Mouse (Mus musculus) C2C12 (cell line): ENCODE measurements at regions not wholly inside any gene's neighbourhood (a gene's known extent, or its start where the extent isn't known, plus 50 kb on each side); places are given as distances from the start of the nearest gene placed in this dataset.

Experiments used
- H3K27me3 ChIP-seq: one replicate; pipeline ENCODE4 v1.6.1; 2011; ENCODE audit not compliant: control insufficient read depth, insufficient read depth, insufficient read length
- H3K36me3 ChIP-seq: one replicate; pipeline ENCODE4 v1.6.1; 2011; ENCODE audit not compliant: control insufficient read depth, insufficient read depth
- H3K4me3 ChIP-seq: one replicate; pipeline ENCODE4 v1.5.1; 2011; ENCODE audit warnings: mild to moderate bottlenecking, control low read depth; ENCODE audit not compliant: poor library complexity, insufficient read depth, severe bottlenecking
- H3K79me2 ChIP-seq: one replicate; pipeline ENCODE4 v1.6.1; 2011; ENCODE audit not compliant: control insufficient read depth, insufficient read depth
- H3K79me3 ChIP-seq: one replicate; pipeline ENCODE4 v1.6.1; 2011; ENCODE audit warnings: low read depth, control low read depth
- H3ac ChIP-seq: one replicate; pipeline ENCODE3; 2011; ENCODE audit warnings: low read depth; ENCODE audit not compliant: control insufficient read depth, insufficient read length
- CEBPB ChIP-seq: IDR thresholded peaks from one replicate; pipeline ENCODE4 v1.6.1; 2011; ENCODE audit warnings: low read depth, mild to moderate bottlenecking, control low read depth, moderate library complexity
- CTCF ChIP-seq: IDR thresholded peaks from one replicate; pipeline ENCODE4 v1.5.1; 2011; ENCODE audit not compliant: control insufficient read depth, insufficient read depth, insufficient read length
- FOSL1 ChIP-seq: IDR thresholded peaks from one replicate; pipeline ENCODE4 v1.8.0; 2011; ENCODE audit warnings: mild to moderate bottlenecking, low read length; ENCODE audit not compliant: poor library complexity, insufficient read depth, severe bottlenecking
- MAX ChIP-seq: IDR thresholded peaks from one replicate; pipeline ENCODE4 v1.6.1; 2011; ENCODE audit warnings: mild to moderate bottlenecking, control low read depth
- MYOD1 ChIP-seq: IDR thresholded peaks from one replicate; pipeline ENCODE4 v1.6.1; 2011; ENCODE audit warnings: low read depth; ENCODE audit not compliant: control insufficient read depth, insufficient read length
- MYOG ChIP-seq: IDR thresholded peaks from one replicate; pipeline ENCODE4 v1.6.1; 2011; ENCODE audit not compliant: control insufficient read depth, insufficient read length; ENCODE audit errors: extremely low read depth
- USF1 ChIP-seq: IDR thresholded peaks from one replicate; pipeline ENCODE4 v1.6.1; 2011; ENCODE audit warnings: low read depth, mild to moderate bottlenecking, control low read depth, moderate library complexity

DNA sequence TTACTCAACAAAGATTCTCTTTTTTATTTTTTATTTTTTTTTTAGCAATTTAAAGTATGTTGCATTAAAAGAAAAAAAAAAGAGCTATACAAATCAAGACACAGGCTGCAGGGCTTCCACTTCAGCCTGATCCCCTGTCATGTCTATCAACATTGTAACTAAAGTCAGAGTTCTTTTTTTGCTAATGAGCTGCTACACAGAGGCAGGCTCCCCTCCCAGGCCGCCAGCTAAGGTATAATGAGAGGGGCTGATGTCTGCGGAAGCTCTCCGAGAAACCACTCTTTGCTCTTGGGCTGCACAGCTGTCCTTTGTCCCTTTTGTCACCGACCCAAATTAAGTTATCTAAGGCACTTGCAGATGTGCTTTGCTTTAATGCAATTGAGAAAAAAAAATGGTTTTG lies 172.8 kb downstream of the Barhl2 start:
- TF ChIP-seq CTCF (no peak), CEBPB (no peak), USF1 (no peak), FOSL1 (no peak), MYOD1 (no peak), MYOG (no peak)
- H3K79me3 ChIP-seq = no peaks in the 10 kb centered on the region
- no peak overlapping the region for H3ac ChIP-seq
- H3K4me3 ChIP-seq = no peak overlapping the region
- no peaks in the 10 kb centered on the region for H3K27me3 ChIP-seq
- no peaks in the 10 kb centered on the region for H3K79me2 ChIP-seq
- H3K36me3 ChIP-seq = no peaks in the 10 kb centered on the region

DNA sequence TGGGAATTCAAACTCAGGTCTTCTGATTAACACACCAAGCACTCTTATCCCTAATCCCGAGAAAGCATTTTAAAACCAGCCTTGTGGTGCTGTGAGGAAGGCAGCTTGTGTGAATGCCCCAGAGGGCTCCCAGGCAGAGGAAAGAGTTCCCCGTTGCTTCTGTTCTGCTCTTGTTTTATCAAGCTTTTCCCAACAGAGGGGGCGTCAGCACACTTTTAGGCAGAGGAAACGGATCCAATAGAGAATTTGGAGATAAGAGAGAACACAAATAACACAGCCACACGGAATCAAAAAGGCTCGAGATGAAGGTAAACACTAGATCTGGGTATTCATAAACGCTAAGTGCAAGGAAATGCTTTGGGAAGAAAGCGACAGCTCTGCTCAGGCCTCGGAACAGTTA lies 173.2 kb downstream of the Barhl2 start:
- H3K79me2 ChIP-seq = no peaks in the 10 kb centered on the region
- TF ChIP-seq MYOD1 (no peak), CTCF (no peak), MYOG (no peak), FOSL1 (no peak), CEBPB (no peak)
- no peaks in the 10 kb centered on the region for H3K79me3 ChIP-seq
- H3ac ChIP-seq = no peak overlapping the region
- no peaks in the 10 kb centered on the region for H3K27me3 ChIP-seq
- no peaks in the 10 kb centered on the region for H3K36me3 ChIP-seq
- H3K4me3 ChIP-seq = no peak overlapping the region

DNA sequence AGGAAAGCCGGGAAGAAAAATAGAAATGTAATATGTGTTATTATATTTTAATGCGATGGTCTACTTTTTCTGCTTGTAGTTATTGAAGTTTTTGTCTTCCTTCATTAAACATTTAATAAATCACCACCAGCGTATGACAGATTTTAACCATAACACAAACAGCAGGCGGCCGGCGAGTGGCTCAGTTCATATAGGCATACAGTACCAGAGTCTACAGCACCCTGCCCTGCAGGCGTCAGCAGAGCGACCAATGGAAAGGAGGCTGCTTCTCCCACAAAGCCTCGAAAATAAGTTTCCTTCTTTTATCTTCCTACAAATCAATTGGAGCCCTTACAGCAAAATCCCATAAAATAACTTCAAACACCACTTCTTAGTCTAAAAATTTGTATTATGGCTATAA lies 175.3 kb downstream of the Barhl2 start:
- Histone ChIP-seq H3K79me2 (no peaks in the 10 kb centered on the region), H3K4me3 (no peak overlapping the region), H3ac (no peak overlapping the region), H3K79me3 (no peaks in the 10 kb centered on the region), H3K27me3 (no peaks in the 10 kb centered on the region), H3K36me3 (no peaks in the 10 kb centered on the region)
- TF ChIP-seq CEBPB (no peak), USF1 (no peak), FOSL1 (no peak), MYOG (no peak), CTCF (no peak), MYOD1 (no peak), MAX (no peak)

DNA sequence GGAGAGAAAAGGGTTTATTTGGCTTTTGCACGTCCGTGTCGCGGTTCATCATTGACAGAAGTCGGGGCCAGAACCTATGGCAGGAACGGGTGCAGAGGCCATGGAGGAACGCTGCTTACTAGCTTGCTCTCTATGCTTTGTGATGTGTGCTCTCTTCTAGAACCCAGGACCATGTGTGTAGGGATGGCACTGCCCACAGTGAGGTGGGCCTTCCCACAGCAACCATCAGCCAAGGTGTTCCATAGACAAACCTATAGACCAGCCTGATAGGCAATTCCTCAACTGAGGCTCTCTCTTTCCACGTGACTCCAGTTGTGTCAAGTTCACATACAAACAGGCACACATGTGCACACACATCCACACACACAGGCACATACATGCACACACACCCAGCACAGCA lies 180.2 kb downstream of the Barhl2 start:
- H3K79me3 ChIP-seq = no peaks in the 10 kb centered on the region
- no peak overlapping the region for H3ac ChIP-seq

DNA sequence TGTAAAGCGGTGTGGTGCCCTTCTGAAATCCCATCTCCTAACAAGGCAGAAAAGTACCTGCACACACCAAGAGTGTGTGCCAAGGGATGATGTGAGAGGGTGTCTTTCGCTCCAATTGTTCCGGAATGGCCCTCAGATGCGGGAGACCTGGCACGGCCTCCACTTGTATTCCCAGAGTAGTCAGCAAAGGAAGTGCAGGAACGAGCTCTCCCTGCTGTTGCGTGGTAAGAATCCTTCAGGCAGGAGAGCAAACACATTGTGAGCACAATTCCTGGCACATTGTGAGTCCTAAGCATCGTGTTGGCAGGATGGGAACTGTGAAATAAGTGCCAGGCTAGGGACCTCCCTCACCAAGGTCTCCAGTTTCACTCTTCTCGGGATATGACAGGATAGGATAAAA lies 180.7 kb downstream of the Barhl2 start:
- no peak overlapping the region for H3K4me3 ChIP-seq
- H3K79me2 ChIP-seq = no peaks in the 10 kb centered on the region
- no peaks in the 10 kb centered on the region for H3K27me3 ChIP-seq
- no peaks in the 10 kb centered on the region for H3K79me3 ChIP-seq
- no peak overlapping the region for H3ac ChIP-seq
- no peaks in the 10 kb centered on the region for H3K36me3 ChIP-seq
- TF ChIP-seq MYOD1 (no peak), USF1 (no peak), MAX (no peak), FOSL1 (no peak), CEBPB (no peak), MYOG (no peak), CTCF (no peak)

More for the DNA sequence above, 180.2 kb downstream of the Barhl2 start:
- Histone ChIP-seq H3K36me3 (no peaks in the 10 kb centered on the region), H3K79me2 (no peaks in the 10 kb centered on the region), H3K27me3 (no peaks in the 10 kb centered on the region), H3K4me3 (no peak overlapping the region)
- TF ChIP-seq MAX = no peak
- TF ChIP-seq MYOD1 = no peak
- no peak for TF ChIP-seq CEBPB
- no peak for TF ChIP-seq USF1
- no peak for TF ChIP-seq FOSL1
- TF ChIP-seq MYOG = no peak
- no peak for TF ChIP-seq CTCF

DNA sequence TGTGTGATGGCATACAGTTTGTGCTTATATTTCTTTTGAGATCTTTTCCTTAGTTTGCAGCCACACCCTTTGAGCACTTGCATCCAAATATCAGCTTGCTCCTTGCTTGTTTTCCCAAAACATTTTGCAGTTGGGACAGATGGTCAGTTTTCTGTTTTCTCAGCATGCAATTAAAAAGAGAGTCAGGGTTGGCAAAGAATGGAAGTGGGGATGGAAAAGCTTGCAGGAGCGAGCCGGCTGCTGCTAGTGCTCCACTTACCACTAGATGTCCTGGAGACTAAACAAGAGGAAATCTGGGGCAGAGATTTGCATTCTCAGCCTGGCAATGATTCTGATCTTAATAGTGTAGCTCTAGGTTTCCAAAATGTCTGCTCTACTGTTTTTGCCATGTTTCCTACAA lies 181.8 kb downstream of the Barhl2 start:
- TF ChIP-seq MYOD1 = no peak
- no peak for TF ChIP-seq FOSL1
- no peak for TF ChIP-seq MYOG
- H3K79me2 ChIP-seq = no peaks in the 10 kb centered on the region

DNA sequence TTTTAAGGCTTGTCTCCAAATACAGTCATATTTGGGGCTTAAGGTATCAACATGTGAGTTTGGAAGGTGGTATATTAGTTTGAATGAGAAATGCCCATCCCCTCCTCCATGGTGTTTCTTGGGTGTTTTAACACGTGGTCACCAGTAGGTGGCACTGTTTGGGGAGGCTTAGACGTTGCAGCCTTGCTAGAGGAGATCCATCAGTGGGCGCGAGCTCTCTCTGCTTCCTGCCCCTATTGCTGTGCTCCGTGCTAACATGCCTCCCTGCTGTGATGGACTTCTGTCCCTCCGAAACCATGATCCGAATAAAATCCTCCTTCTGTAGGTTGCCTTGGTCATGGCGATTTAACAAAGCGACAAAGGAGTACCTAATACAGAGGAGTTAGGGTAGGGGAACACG lies 183.3 kb downstream of the Barhl2 start:
- Histone ChIP-seq H3ac (no peak overlapping the region), H3K4me3 (no peak overlapping the region), H3K79me2 (no peaks in the 10 kb centered on the region), H3K79me3 (no peaks in the 10 kb centered on the region), H3K36me3 (no peaks in the 10 kb centered on the region), H3K27me3 (no peaks in the 10 kb centered on the region)
- TF ChIP-seq CTCF = no peak
- no peak for TF ChIP-seq MYOG
- no peak for TF ChIP-seq FOSL1
- no peak for TF ChIP-seq USF1
- no peak for TF ChIP-seq CEBPB
- TF ChIP-seq MYOD1 = no peak
- TF ChIP-seq MAX = no peak

More for the DNA sequence above, 181.8 kb downstream of the Barhl2 start:
- Histone ChIP-seq H3K4me3 (no peak overlapping the region), H3K36me3 (no peaks in the 10 kb centered on the region), H3ac (no peak overlapping the region), H3K79me3 (no peaks in the 10 kb centered on the region), H3K27me3 (no peaks in the 10 kb centered on the region)
